ENCODE assay signal across 9 mouse cellular contexts in the genomic region with DNA sequence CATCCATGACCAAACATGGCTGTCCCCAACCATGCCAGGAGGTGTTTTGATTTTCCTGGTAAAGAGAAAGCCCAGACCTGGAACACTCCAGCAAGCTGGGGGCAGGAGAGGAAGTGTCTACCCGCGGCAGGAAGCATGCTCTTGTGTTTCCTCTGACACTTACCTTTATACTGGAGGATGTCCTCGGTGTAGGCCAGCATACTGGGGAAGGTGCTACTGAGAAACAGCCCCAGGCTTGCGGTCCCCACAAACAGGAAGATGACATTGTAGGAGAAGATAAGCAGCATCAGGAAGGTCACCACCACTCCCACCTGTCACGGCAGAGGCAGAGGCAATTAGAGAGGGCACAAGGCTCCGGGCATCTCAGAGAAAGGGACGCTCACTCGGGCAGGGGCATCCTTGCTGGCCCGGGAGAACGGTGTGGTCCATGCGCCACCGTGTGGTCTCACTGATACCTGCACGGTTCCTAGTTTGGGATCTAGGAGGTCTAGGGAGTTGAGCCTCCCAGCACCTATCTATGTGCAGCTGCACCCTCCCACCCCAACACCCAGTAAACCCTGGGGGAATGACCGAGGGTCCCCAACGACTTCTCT. TPM values are rescaled to one million over a fixed set of nuclear protein-coding genes. Genes with fewer than 3 reads are reported as not detected.
DNase-seq lines count a peak whose midpoint lies in the region; ATAC-seq and TF ChIP-seq lines count a peak whose summit lies in the region.
"Had no signal": no experiment of that assay in that cellular context is flagged by ENCODE, and none has a peak within 500 bp of the region (broad histone marks: within the 10 kb centered on the region; RNA-seq: fewer than 3 reads in every experiment).

No protein-coding gene starts in this region.

- peak; percentile 29 for DNase-seq in ES-E14 (ENCODE audit: low read depth, low spot score)
- peak; percentile 65 for DNase-seq in brain, embryonic 14.5 days (ENCODE audit: low read depth)
- peak; percentile 75 to 80 for DNase-seq in layer of hippocampus, postnatal 10 days (ENCODE audit: low spot score in 2 of 2)
- peak; percentile 55 for DNase-seq in lung, postnatal 25 days (ENCODE audit: low spot score)
- peak; percentile 71 for DNase-seq in retina, postnatal 1 day
- peak; percentile 86 for DNase-seq in thymus, postnatal 4 days

- H3K36me3 ChIP-seq in ES-E14 (ENCODE audit: control insufficient read depth, insufficient read depth, low read length, poor library complexity, severe bottlenecking), result no peaks in the 10 kb centered on the region
- H3K36me3 ChIP-seq: heart, embryonic 15.5 days had no signal

- in situ Hi-C loops in ES-E14 (cut with MboI; ENCODE audit: low sequenced_read_pairs in 2 of 2, unreplicated experiment in 2 of 2), result loop anchor here in 1 of 2 experiments (10.0 kb wide), 1 partner anchor 51 kb away; no protein-coding TSS in a partner anchor

- no peak overlapping the region for H3K9ac ChIP-seq in ES-E14 (ENCODE audit: insufficient read depth, low read depth, low read length, poor library complexity, severe bottlenecking)
- H3K9ac ChIP-seq: heart, embryonic 15.5 days had no signal

- H3K4me1 ChIP-seq in ES-E14 (ENCODE audit: control insufficient read depth in 2 of 2, insufficient read depth in 2 of 2, low read length in 2 of 2, poor library complexity in 1 of 2), result no peaks in the 10 kb centered on the region

- H3K27ac ChIP-seq in ES-E14 (ENCODE audit: insufficient read depth, low read depth, low read length, poor library complexity, severe bottlenecking), result no peak overlapping the region
- H3K27ac ChIP-seq: heart, embryonic 15.5 days had no signal

- H3K9me3 ChIP-seq in ES-E14 (ENCODE audit: control insufficient read depth, insufficient read depth, low read depth, low read length), result no peaks in the 10 kb centered on the region
- H3K9me3 ChIP-seq: heart, embryonic 15.5 days had no signal

- peak; percentile 83 for ATAC-seq in erythroid progenitor cell, adult 5-6 weeks (replicated peaks; ENCODE audit: low FRiP score, poor library complexity, severe bottlenecking)
- ATAC-seq in hematopoietic stem cell, adult 5-6 weeks (replicated peaks in 1 of 2; ENCODE audit: insufficient read depth in 1 of 2, low FRiP score in 2 of 2, low TSS enrichment in 1 of 2, low read depth in 1 of 2, poor library complexity in 2 of 2, severe bottlenecking in 2 of 2), result peak; percentile 80 to 86

- no peak overlapping the region for H3K4me3 ChIP-seq in ES-E14 (ENCODE audit: insufficient read depth in 1 of 2, low read depth in 1 of 2, low read length in 2 of 2, poor library complexity in 1 of 2, severe bottlenecking in 1 of 2)
- H3K4me3 ChIP-seq: heart, embryonic 15.5 days had no signal

- no peak for TF ChIP-seq POLR2A in brain, embryonic 14.5 days (IDR thresholded peaks at IDR 0.05; ENCODE audit: borderline replicate concordance, extremely low read depth, insufficient read depth, insufficient read length, poor library complexity, severe bottlenecking)

- peak; percentile 92 for TF ChIP-seq CTCF in brain, embryonic 14.5 days (IDR thresholded peaks at IDR 0.05; ENCODE audit: borderline replicate concordance, extremely low read depth, insufficient read depth, insufficient read length)

TF ChIP-seq in ES-E14, 5 proteins besides CTCF, POLR2A, EP300 and RAD21:
- TF ChIP-seq MAFK (IDR thresholded peaks at IDR 0.05; ENCODE audit: insufficient read depth, low read depth, low read length) (no peak), ZC3H11A (IDR thresholded peaks at IDR 0.05; ENCODE audit: borderline replicate concordance, low read depth, low read length) (peak; percentile 63; the same call in 1 of the 2 replicates)

RNA-seq across cellular contexts. Expression of gene Mfsd4a, which starts 21.6 kb away (rescaled TPM):
- 1.3 and 2.4 TPM in 2 replicates for total RNA-seq in ES-E14 (2012; rRNA removed)
- 2.0 and 2.2 TPM in 2 replicates for polyA plus RNA-seq in brain, embryonic 14.5 days (2012; rRNA removed)
- 0.72 TPM in 1 of 2 replicates, not detected in the other for total RNA-seq in erythroid progenitor cell, adult 5-6 weeks (2015; ENCODE audit: low replicate concordance)
- total RNA-seq in erythroid progenitor cell, adult 5-6 weeks (2017; ENCODE audit: low replicate concordance), result 0.15 and 5.4 TPM in 2 replicates
- total RNA-seq in hematopoietic stem cell, adult 5-6 weeks (2017), result 0.79 and 2.9 TPM in 2 replicates
- 10 to 100 TPM; 32.1 to 33.6 TPM for total RNA-seq in layer of hippocampus, postnatal 10 days (2021)

RNA-seq across cellular contexts. Expression of gene Elk4, which starts 38.8 kb away (rescaled TPM):
- total RNA-seq in ES-E14 (2012; rRNA removed), result 10.5 and 14.7 TPM in 2 replicates
- polyA plus RNA-seq in brain, embryonic 14.5 days (2012; rRNA removed), result 12.7 and 16.6 TPM in 2 replicates
- total RNA-seq in erythroid progenitor cell, adult 5-6 weeks (2015; ENCODE audit: low replicate concordance), result 143 and 156 TPM in 2 replicates
- 66.2 and 68.6 TPM in 2 replicates for total RNA-seq in erythroid progenitor cell, adult 5-6 weeks (2017; ENCODE audit: low replicate concordance)
- total RNA-seq in hematopoietic stem cell, adult 5-6 weeks (2017), result 118 and 147 TPM in 2 replicates
- 10 to 100 TPM; 60.1 to 61.6 TPM for total RNA-seq in layer of hippocampus, postnatal 10 days (2021)

Comparison
In these comparisons a context has a peak if more than half of its experiments do, and no peak if none do; other contexts are left out.
1. DNase-seq: peak in every context shown above with its lines; median percentile 86 in thymus, postnatal 4 days; 78 in layer of hippocampus, postnatal 10 days; 71 in retina, postnatal 1 day; 65 in brain, embryonic 14.5 days; 55 in lung, postnatal 25 days; 29 in ES-E14.